Mouse (Mus musculus): ENCODE results near the gene Irf6.
A peak's percentile ranks its signal among the peaks of the same experiment; 100 is the strongest.

Irf6 gene

GRCm38 (mm10) chr1:193157111-193157492 is 4.2 kb downstream of the Irf6 start:
- DNase-seq, result no peak

- DNase-seq, result no peak
Measured at GRCm38 (mm10) chr1:193159163-193159562, 6.3 kb downstream of the Irf6 start.

GRCm38 (mm10) chr1:193159613-193160012 is 6.7 kb downstream of the Irf6 start:
- no peak for DNase-seq

GRCm38 (mm10) chr1:193160317-193161032 is 7.6 kb downstream of the Irf6 start:
- DNase-seq, result peak; percentile 80

GRCm38 (mm10) chr1:193167746-193168145 is 14.8 kb downstream of the Irf6 start, which contains the start of gene A130010J15Rik:
Gene A130010J15Rik, plus strand, starts transcription at chr1:193168046.
- no peak for DNase-seq

GRCm38 (mm10) chr1:193169228-193169627 is 16.3 kb downstream of the Irf6 start:
- no peak for DNase-seq

GRCm38 (mm10) chr1:193169856-193170255 is 16.9 kb downstream of the Irf6 start:
- no peak for DNase-seq

- peak; percentile 96 for DNase-seq
Measured at GRCm38 (mm10) chr1:193172991-193173809, 20.3 kb downstream of the Irf6 start.

GRCm38 (mm10) chr1:193173810-193174129 is 20.9 kb downstream of the Irf6 start:
- no peak for DNase-seq

- no peak for DNase-seq
Measured at GRCm38 (mm10) chr1:193174143-193174733, 21.3 kb downstream of the Irf6 start.

GRCm38 (mm10) chr1:193181104-193181503 is 28.2 kb downstream of the Irf6 start:
- no peak for DNase-seq

- DNase-seq, result no peak
Measured at GRCm38 (mm10) chr1:193188257-193188656, 35.3 kb downstream of the Irf6 start.

GRCm38 (mm10) chr1:193189151-193189621 is 36.3 kb downstream of the Irf6 start:
- DNase-seq, result peak; percentile 44

GRCm38 (mm10) chr1:193189771-193190170 is 36.9 kb downstream of the Irf6 start:
- no peak for DNase-seq

GRCm38 (mm10) chr1:193191675-193192283 is 38.9 kb downstream of the Irf6 start:
- no peak for DNase-seq

- no peak for DNase-seq
Measured at GRCm38 (mm10) chr1:193194416-193195140, 41.7 kb downstream of the Irf6 start.

GRCm38 (mm10) chr1:193195169-193195810 is 42.4 kb downstream of the Irf6 start:
- DNase-seq, result no peak

- DNase-seq, result no peak
Measured at GRCm38 (mm10) chr1:193197494-193198205, 44.7 kb downstream of the Irf6 start.

GRCm38 (mm10) chr1:193198312-193198711 is 45.4 kb downstream of the Irf6 start:
- no peak for DNase-seq

GRCm38 (mm10) chr1:193200640-193201382 is 47.9 kb downstream of the Irf6 start:
- no peak for DNase-seq

- DNase-seq, result peak; percentile 50
Measured at GRCm38 (mm10) chr1:193201383-193201778, 48.5 kb downstream of the Irf6 start, which contains the start of gene Traf3ip3. Gene Traf3ip3, minus strand, starts transcription at chr1:193201703.
